Mouse (Mus musculus) gonadal fat pad, adult 2 months (tissue): ENCODE measurements at regions not wholly inside any gene's neighbourhood (a gene's known extent, or its start where the extent isn't known, plus 50 kb on each side); places are given as distances from the start of the nearest gene placed in this dataset.

Source experiments
- DNase-seq: peaks from one replicate; pipeline ENCODE4 v3.0.0-alpha.2; 2012; ENCODE audit warnings: low read depth

DNA sequence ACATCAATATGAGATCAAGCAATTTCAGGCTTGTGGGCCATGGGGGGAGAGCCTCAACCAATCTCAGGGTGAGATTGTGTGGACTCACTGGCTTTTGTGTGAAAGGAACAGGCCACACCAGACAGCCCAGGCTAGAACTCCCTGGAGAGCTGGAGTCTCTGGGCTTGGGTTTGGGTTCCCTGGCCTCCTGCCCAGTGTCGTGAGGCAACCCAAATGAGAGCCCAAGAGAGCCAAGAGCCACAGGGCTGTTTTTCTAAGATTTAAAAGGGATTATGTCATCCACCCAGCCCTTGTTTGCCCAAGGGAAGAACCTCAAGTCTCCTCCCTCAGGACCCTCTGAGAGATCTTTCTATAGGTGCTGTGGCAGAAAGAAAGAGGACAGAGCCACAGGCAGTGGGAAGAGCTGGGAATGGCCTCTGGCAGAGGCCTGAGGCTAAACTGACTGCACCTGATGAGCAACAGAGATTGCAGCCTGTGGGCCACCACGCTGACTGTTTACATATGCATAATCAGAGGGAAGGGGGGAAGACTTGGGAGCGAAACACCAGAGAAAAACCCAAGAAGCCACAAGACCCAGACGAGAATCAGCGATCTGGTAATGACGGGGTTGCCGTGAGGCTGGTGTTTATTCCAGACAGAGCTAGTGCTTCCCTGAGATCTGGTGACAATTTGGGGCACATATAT lies 92.1 kb downstream of the Bcl2l11 start:
- DNase-seq = no peak

DNA sequence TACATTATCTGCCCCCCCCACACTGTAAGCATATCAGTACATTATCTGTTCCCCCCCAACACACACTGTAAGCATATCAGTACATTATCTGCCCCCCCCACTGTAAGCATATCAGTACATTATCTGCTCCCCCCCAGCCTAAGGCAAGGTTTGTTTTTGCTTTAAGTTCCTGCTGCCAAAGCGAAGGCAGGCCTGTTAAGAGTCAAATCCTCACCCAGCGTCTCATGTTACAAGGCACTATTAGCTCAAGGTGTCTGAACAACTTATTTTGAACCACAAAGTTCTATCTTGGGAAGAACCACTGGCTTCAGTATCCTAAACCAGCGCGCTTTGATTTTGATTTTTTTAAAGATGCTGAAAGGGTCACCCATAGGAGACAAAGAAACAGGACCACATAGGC lies 93.1 kb downstream of the Bcl2l11 start:
- no peak for DNase-seq

DNA sequence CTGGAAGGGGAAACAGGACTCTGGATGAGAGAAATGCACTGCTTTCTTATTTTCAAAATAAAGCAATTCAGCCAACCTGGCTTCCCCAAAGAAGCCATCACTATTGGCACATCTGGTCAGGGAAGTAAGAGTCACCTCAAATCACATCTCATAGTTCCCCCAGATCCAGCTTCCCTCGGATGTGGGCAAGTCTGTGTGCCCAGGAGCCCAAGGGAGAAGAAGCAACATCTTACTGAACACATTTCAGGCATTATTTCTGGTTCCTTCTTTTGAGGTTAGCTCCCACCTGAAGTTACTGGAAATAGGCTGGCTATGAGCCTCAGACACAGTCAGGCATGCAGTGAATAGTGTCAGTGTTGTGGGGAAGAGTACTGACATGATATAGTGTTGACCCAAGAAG lies 95.2 kb downstream of the Bcl2l11 start:
- DNase-seq = no peak

DNA sequence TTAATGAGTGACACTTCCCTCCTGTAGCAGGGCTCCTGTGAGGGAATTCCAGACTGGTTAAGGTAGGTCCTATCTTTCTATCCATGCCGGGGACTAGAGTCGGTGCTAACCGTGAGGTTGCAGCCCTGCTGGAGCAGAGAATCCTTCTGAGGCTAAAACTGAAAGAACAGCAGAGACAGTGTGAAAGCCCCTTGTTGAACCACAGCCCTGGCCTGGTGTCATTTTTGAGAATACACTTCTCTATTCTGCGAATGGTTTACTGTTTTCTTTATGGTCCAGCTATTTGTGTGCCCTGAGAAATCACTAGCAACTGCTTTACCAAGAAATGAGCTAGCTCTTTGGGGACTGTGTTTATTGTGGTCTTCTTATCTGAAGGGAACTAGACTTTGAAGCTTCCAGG lies 95.8 kb downstream of the Bcl2l11 start:
- DNase-seq = no peak

DNA sequence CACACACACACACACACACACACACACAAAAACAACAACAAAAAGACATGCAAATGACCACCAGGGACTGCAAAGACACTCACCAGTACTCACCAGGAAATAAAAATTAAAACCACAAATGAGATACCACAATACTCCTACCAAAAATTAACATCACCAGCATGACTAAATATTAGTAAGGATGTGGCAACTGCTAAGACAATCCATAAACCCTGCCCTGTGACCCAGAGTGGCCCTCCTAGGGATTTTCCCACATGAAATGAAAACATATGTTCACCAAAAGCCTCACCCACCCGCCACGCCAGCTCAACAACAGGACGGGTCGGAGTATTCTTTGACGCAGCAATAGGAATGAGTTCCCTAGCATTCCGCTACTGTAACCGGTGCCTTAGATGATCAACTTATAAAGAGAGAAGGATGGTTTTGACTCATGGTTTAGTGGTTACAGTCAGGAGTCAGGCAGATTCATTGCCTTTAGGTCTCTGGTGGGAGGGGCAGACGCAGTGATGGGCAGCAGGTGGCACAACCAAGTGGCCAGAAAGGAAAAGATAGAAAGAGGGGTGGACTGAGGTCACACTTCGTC lies 100.7 kb downstream of the Bcl2l11 start:
- DNase-seq = no peak

DNA sequence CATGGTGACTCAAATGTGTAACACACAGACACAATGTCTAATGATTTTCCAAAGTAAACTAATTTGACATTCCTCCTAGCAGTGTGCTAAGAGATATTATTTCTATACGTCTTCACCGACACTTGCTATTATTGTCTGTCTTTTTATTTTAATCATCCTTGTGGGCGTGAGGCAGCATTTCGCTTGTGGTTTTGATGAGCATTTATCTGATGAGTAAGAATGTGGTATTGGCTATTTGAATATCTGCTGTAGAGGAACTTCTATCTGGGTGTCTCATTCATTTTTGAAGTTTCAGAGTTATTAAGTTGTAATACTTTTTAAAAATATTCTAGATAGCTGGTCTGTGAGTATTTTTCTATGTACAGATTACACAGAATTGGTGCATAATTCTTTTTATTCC lies 103.9 kb downstream of the Bcl2l11 start:
- no peak for DNase-seq

DNA sequence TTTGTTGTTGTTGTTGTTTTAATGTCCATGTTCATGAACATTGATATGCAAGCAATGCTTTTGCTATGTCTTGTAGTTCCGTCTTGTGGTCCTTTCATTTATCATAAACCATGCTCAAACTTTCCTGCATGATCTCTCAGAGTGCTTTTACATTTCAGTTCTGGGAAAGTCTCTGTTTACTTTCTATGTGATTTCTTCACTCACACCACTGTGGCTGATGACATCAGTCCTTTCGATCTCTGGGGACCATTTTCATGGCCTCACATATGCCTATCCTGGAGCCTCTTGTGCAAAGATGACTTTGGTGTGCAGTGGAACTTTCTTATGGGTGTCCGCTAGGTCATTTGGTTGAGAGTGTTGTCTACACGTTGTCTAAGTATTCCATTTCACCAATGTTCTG lies 105.1 kb downstream of the Bcl2l11 start:
- no peak for DNase-seq

DNA sequence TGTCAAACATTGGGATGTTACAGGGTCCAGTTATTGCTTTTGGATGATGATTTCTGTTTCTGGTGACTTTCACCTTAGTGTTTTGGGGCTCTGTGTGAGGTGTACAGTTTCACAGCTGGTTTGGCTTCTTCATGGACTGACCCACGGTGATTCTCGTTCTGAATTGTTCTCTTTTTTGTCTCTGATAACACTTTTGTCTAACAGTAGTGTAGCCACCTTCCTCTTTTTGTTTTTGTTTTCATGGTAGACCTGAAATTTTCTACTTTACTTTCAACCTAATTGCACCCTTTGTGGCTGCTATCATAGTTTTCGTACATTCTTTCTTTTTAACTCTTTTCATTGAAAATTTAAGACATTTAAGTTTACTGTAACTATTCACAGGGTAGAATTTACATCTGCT lies 105.5 kb downstream of the Bcl2l11 start:
- DNase-seq = no peak

DNA sequence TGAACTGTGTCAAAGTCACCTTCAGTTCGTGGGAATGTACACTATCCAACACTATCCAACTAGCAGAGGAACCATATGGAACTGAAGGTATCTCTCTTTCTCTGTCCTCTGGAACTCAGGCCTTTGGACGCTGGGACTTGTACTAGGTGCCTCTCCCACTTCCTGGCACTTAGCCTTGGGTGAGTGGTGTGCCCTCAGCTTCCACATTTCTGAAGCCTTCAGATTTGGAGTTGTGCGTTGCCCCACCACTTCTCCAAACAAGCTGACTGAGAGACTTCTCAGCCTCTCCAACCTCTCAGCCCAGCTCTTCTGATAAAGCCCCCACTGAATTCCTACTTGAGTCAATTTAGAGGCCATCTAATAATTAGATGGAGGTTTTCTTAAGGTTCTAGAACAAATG lies 106.2 kb downstream of the Bcl2l11 start:
- no peak for DNase-seq

DNA sequence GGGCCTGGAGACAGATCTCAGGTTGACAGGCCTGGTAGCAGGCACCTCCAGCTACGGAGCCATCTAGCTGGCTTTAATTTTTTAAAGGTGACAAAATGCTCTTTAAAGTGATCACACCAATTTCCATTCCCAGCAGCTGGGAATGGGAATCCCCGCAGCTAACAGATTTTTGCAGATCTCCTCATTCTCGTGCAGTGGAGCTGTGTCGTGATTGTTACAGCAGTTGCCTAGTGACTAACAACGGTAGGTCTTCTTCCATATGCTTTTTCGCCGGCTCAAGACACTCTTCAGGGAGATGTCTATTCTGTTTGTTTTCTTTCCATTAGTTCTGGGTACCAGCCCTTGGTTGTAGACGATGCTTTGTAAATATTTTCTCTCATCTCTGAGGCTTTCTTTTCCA lies 109.3 kb downstream of the Bcl2l11 start:
- no peak for DNase-seq

DNA sequence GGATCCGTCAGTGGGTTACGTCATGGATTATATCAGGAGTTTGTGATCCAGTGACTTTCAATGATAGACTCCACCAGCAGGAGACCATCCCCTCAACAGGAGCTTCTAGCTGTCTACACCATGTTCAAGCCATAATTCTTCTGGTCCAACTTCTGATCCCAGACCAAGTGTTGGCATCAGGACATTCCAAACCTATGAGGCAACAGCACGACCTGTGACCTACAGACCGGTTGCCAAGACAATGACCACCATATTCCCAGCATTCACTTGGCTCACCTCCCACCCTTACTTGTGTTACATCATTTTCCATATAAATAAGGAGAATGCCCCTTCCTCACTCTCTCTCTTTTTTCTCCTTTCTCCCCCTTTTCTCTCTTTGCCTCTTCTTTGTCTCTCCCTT lies 113.6 kb downstream of the Bcl2l11 start:
- DNase-seq = no peak

DNA sequence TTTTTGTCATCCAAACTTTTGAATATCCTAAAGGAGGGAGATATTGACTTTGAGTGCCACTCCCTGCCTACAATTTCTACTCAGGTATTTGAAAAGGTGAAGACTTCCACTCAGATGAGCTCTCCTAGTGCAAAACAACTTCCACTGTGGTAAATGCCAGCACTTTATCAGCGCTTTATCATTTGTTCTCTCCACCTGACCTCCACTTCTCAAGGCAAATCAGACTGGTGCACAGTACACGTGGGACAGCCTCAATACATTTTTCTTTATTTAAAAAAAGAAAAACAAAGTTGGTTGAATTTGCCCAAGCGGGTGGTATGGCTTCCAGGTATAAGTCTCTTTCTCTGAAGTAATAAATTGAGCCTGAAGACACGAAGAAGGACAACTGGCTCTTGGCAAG lies 114.2 kb downstream of the Bcl2l11 start:
- DNase-seq = no peak

DNA sequence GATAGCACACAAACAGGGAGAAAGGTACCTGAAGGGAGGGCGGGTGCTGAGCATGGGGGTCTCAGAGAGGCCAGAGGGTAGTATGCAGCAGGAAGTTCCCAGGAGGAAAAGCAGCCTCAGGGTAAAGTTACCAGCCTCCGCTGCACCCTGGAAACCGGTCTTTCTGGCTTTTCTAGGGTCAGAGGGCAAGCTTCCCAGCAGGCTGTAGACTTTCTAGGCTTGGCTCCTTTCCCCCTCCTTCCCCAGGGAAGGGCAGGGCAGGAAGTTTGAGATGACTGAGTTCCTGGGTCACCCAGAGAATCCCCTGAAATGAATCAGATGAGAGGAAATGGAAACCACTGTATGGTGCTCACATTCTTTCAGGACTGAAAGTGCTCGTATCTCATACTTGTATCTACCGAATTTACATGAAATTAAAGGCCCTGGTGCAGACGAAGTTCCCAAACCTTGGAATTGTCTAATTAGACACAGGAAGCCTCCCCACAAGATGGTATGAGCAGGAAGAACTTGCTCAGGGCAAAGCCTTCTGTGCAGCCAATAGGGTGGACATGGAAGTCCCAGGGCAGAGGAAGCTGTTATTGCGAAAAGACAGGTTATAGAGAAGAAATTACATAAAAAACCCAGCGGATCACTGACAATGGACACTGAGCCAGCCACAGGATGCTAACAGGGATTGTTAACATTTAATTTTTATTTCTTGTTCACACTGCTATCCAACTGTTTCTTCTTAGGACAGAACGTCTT lies 114.9 kb downstream of the Bcl2l11 start:
- DNase-seq = no peak

DNA sequence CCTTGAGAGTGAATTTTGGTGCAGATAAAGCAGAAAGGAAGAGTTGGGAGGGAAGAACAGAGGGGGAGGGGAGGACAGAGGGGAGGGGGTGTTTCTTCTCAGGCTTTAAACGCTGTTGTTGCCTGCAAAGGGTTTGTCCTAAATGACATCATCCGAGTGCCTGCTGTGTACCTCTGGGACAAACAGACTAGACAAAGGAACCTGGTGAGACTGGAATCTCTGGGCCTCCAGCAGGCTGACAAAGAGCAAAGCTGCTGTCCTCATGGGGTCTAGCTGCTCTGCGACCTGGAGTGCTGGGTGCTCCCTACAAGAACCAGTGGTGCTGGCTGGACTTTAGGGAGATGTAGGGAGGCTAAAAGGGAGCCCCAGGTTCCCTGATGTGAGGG lies 115.4 kb downstream of the Bcl2l11 start:
- no peak for DNase-seq

DNA sequence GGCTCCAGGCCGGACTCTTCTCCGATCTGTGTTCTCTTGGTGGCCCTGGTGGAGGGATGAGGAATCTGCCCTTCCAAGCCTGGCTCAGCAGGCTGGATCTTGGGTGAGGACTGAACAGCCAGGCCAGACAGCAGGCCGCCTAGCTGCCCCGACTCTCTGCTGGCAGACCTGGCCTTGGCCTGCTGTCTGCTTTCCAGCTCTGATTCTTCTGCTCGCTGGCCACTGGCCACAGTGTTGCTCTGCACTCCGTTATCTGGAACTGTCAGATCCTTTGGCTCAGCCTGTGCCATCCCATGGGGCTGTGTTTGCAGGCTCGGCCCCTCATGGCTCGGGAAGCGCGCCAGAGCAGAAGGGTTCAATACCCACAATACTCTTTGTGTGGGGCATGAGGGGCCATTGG lies 119.7 kb downstream of the Bcl2l11 start:
- DNase-seq = no peak

DNA sequence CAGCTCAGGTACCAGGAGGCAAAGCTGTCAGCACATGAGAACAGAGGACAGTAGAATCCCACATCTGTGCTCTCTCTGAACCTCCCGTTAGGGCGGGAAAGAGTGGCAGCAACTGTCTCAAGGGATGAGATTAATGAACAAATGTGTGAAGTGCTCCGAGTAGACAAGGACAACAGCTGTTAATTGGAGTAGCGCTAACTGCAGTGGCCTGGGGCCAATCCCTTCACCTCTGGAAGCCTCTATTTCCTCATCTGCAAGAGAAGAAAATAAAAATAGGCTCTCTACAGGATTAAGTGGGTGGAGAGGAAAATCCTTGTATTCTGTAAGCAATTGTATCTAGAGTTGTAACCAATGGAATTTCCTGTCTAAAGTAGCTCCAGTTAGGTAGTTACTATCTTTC lies 122.1 kb downstream of the Bcl2l11 start:
- DNase-seq = no peak

DNA sequence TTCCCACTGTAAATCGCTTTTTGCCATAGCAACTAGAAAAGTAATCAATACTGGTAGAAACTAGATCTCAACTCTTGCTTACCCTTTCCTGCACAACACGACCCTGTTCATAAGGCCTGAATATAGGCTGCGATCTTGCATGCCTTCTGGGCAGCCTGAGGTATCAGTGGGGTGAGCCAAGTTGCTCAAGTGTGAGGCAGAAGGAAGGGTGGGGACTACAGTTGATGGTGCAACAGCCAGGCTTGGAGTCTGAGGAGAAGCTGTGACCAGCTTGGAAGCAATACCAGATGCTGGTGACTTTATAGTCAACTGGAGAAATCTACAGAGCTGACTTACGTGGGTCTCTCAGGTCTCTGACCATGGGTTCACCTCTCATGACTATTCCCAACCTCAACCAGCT lies 123.3 kb downstream of the Bcl2l11 start:
- DNase-seq = no peak

DNA sequence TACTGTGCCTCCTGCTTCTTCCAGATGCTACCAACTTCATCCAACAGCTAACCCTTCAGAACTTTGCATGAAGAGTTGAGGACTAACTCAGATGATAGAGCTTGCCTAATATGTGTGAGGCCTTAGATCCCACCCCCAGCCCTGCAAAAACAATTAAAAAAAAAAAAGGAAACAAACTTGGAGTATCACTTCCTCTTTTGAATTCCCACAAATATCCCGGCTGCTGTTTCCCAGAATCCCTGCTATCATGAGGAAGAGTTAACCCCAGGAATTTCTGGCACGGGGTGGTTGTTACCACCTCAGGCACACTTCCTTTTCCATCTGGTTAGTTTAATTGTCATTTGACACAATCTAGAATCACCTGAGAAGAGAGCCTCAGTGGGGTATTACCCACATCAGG lies 123.8 kb downstream of the Bcl2l11 start:
- DNase-seq = no peak

DNA sequence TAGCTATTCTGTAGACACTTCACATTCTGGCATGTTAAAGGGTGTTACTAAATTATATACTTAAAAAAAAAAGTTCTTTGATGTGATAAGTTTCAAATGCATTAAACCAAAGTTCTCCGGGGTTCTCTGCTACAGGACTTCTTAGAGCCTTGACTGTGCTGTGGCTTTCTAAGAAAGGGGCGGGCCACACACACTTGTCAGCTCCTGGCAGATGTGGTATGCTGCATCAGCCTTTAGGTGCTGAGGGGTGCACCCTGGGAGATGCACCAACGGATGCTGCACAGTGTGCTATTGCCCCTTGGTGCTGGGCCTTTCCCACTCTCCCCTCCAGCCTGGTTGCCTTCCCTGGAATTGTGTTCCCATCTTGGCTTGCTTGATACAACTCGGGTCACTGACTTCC lies 125.0 kb downstream of the Bcl2l11 start:
- DNase-seq = no peak

DNA sequence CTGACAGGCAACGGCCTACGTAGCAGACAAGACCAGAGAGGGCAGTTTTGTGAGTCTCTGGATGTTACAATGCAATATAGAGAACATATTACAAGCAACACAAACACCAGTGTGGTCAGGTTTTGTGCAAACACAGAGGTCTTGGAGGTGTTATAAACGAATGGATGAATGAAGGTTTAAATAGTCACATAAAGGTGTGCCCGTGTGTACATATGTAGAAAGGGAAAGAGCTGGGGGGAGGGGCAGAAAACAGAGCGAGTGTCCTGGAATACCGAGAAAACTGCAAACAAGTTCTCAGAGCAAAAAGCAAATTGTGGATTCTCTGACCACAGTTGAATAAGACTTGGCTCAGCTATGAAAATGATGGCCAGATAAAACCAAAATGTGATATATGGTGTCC lies 130.8 kb downstream of the Bcl2l11 start:
- DNase-seq = no peak

DNA sequence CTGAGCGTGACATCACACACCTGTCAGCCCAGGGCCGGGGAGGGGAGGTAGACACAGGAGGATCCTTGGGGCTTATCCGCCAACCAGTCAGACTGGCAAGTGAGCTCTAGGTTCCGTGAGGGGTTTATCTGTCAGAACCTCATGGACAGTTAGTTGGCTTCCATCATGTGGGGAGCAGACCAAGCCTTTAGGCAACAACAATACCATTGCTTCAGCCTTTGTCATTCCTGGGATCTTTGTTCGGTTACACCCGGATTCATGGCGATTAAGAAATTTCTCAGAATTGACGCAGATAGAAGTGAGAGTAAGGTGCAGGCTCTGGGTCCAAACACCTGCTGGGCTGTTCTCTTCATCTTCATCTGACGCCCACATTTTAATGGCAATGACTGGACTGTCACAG lies 131.4 kb downstream of the Bcl2l11 start:
- DNase-seq = no peak

DNA sequence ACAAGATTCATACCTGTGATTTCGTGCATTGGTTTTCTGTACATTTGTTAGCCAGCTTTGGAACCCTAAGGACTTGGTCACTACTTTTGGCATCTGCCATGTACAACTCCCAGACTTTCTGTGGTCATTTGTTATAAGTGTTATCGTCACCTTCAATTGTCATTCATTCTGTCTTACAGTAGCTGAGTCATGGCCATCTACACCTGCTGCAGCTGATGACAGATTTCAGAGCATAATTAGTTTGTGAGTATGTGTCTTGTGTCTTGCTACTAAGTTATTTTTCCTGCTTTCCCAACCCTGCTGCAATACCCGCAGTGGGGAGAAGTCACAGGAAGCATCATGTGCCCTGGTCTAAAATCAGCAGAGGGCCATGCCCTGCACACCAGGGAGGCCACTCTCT lies 138.0 kb downstream of the Bcl2l11 start:
- DNase-seq = no peak
